Comparison of ENCODE assay signal across 24 mouse cellular contexts in genomic region chr1:153890121-153890520, GRCm38 (mm10). TPM values are rescaled to one million over a fixed set of nuclear protein-coding genes. Genes with fewer than 3 reads are reported as not detected.
"Had no signal": no experiment of that assay in that cellular context is flagged by ENCODE, and none has a peak within 500 bp of the region (broad histone marks: within the 10 kb centered on the region; RNA-seq: fewer than 3 reads in every experiment).

No protein-coding gene starts in this region.

- H3K4me3 ChIP-seq: neural tube, embryonic 13.5 days; neural tube, embryonic 15.5 days; stomach, embryonic 15.5 days had no signal

- H3K4me1 ChIP-seq: neural tube, embryonic 13.5 days had no signal

- H3K27ac ChIP-seq: neural tube, embryonic 13.5 days; neural tube, embryonic 15.5 days; stomach, embryonic 15.5 days; stomach, postnatal 0 days had no signal

- DNase-seq: retina, postnatal 1 day; right cerebral cortex, adult 18-20 months; right cerebral cortex, postnatal 14 days; right cerebral cortex, postnatal 25 days; right cerebral cortex, postnatal 4 days; spleen, adult 18-20 months; thymus, adult 18-20 months; thymus, adult 2 months; thymus, postnatal 14 days; thymus, postnatal 25 days; thymus, postnatal 36 days; thymus, postnatal 4 days had no signal

- H3K4me2 ChIP-seq: neural tube, embryonic 13.5 days; neural tube, embryonic 15.5 days; stomach, embryonic 15.5 days had no signal

- H3K27me3 ChIP-seq: neural tube, embryonic 15.5 days; stomach, embryonic 15.5 days had no signal

- H3K36me3 ChIP-seq: neural tube, embryonic 13.5 days; neural tube, embryonic 15.5 days; stomach, embryonic 15.5 days had no signal

- H3K9me3 ChIP-seq: neural tube, embryonic 13.5 days; neural tube, embryonic 15.5 days; stomach, embryonic 15.5 days had no signal

- H3K9ac ChIP-seq: neural tube, embryonic 13.5 days; neural tube, embryonic 15.5 days; stomach, embryonic 15.5 days had no signal

RNA-seq across cellular contexts. Expression of gene Teddm1a, which starts 1.4 kb away (rescaled TPM):
- polyA plus RNA-seq: neural tube, embryonic 13.5 days; neural tube, embryonic 14.5 days; neural tube, embryonic 15.5 days; small intestine, adult 2 months; spleen, adult 2 months; stomach, embryonic 14.5 days; stomach, embryonic 15.5 days; stomach, embryonic 16.5 days; stomach, postnatal 0 days; testis, adult 2 months; thymus, adult 2 months; thymus, postnatal 0 days; urinary bladder, adult 2 months had no signal

RNA-seq across cellular contexts. Expression of gene Teddm1b, which starts 16.0 kb away (rescaled TPM):
- polyA plus RNA-seq: small intestine, adult 2 months; spleen, adult 2 months; testis, adult 2 months; urinary bladder, adult 2 months had no signal

RNA-seq across cellular contexts. Expression of gene Rgsl1, which starts 46.2 kb away (rescaled TPM):
- polyA plus RNA-seq: small intestine, adult 2 months; spleen, adult 2 months had no signal
